Mouse (Mus musculus): ENCODE measurements around the gene Dnhd1.
"Not testable (repeated sequence)": the region's sequence is repeated elsewhere in the genome, so short reads cannot be mapped to it uniquely, and the experiment has no call there.

Dnhd1 gene

DNA sequence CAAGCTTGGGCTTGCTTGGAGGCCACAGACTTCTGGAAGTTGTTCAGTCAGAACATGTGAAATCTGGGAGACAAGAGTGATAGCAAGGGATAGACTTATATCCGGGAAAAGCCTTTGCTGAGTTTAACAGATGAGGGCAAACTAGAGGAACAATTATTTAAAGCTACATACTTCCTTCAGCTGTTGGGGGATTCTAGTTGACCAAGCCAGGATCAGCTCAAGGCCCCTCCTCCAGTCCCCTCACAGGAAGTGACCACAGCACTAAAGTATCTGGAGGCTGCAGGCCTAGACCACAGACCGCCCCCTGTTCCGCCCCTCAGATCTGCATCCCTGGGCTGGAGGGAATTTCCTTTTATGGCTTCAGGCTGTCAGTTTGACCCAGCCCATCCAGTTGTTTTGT is 88.3 kb downstream of the Dnhd1 start:
- in situ Hi-C loops (cut with MboI), result loop anchor here (5.0 kb wide), 1 partner anchor 73 kb away; the partner anchor contains the start of gene Mrpl17

DNA sequence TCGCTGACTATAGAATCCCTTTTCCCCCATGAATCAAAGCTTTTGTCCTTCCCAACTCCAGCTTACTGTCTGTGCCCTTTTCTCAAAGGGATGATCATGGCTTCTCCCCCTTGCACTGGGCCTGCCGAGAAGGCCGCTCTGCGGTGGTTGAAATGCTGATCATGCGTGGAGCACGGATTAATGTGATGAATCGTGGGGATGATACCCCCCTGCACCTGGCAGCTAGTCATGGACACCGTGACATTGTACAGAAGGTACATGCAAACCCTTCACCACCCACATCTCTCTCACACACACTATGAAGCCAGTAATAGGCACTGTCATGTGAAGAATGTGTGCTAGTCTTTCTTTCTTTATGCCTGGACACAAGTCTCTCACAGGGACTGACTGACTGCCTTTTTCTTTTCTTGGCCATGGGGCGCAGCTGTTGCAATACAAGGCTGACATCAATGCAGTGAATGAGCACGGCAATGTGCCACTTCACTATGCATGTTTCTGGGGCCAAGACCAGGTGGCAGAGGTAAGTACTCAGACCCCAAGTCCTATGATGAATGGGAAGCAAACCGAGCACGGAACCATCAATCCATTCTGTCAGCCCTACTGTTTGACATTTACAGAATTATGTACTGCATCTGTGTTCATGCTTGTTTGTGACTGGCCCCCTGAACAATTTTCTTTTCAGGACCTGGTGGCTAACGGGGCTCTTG is 89.6 kb downstream of the Dnhd1 start:
- in situ Hi-C loops (cut with MboI), result no loop called here

- in situ Hi-C loops (cut with MboI), result no loop called here
Measured at GRCm38 (mm10) chr7:105740851-105741250, 90.2 kb downstream of the Dnhd1 start.

DNA sequence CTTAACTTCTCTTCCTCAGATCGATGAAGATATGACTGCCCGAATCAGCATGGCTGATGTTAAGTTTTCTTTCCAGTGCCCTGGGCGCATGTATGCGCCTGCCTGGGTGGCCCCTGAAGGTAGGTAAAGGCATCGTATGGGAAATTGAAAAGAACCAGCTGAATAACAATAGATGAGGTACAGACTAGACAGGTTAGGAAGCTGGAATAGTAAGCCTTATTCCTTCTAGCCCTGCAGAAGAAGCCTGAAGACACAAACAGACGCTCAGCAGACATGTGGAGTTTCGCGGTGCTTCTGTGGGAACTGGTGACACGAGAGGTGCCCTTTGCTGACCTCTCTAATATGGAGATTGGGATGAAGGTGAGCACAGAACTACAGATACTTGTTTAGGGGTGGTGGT is 91.4 kb downstream of the Dnhd1 start:
- in situ Hi-C loops (cut with MboI), result no loop called here

DNA sequence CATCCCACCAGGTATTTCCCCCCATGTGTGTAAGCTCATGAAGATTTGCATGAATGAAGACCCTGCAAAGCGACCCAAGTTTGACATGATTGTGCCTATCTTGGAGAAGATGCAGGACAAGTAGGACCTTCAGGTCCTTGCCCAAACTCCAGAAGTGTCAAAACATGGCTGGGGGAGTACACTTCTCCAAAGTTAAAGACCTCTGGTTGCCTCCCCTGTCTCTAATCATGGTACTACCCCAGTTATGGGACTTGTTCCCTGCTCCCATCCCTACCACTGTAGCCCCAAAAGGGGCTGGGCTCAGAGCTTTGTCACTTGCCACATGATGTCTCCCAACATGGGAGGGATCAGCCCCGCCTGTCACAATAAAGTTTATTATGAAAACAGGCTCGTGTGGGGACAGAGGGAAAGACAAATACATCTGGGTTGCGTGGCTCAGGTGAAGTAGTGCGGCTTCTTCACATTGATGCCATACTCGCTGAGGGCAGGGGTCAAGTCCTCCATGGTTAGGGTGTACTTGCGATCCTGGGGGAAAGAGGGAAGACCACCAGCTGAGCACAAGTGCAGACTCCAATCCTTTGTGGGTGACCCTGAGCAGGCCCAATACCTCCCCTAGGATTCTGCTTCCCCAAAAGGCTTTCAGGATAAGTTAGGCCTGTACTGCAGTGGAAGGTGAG is 92.0 kb downstream of the Dnhd1 start:
- in situ Hi-C loops (cut with MboI), result not testable (repeated sequence)

DNA sequence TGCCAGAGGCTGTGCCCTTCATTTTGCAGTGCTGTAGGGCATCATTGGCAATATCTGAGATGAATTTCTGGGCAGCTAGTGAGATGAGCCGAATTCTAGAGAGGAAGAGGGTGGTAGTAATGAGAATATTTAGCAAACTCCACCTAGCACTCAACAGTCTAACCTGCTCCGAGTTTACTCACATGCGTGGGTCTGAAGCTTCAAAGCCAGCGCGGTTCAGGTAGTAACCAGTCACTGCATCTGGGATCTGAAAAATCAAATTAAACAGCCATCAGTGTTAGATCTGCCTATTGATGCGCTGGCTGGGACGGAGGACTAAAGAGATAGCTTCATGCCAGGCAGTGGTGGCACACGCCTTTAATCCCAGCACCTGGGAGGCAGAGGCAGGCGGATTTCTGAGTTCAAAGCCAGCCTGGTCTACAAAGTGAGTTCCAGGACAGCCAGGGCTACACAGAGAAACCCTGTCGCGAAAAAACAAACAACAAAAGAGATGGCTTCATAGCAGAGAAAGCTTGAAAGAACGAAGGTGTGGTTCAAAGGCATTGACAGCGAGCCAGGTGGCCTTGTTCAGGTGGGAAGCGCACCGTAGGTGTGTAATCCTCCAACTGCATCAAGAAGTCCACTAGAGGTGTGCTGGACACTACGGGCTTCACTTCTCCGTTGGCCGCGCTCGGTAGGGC is 92.8 kb downstream of the Dnhd1 start:
- in situ Hi-C loops (cut with MboI), result not testable (repeated sequence)

- in situ Hi-C loops (cut with MboI), result no loop called here
Measured at GRCm38 (mm10) chr7:105743926-105744590, 93.4 kb downstream of the Dnhd1 start, which contains the start of gene Taf10. Taf10 (minus strand) TSS chr7:105744361.

DNA sequence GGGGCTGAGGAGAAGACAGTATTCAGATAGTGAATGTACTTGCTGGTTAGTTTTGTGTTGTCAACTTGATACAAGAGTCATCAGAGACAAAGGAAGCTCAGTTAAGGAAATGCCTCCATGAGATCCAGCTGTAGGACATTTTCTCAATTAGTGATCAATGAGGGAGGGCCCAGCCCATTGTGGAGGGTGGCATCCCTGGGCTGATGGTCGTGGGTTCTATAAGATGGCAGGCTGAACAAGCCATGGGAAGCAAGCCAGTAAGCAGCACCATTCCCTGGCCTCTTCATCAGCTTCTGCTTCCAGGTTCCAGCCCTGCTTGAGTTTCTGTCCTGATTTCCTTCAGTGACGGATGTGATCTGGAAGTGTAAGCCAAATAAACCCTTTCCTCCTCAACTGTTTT is 97.1 kb downstream of the Dnhd1 start:
- in situ Hi-C loops (cut with MboI), result no loop called here

- in situ Hi-C loops (cut with MboI), result no loop called here
Measured at GRCm38 (mm10) chr7:105751491-105752433, 101.1 kb downstream of the Dnhd1 start, which contains the start of gene Tpp1. Tpp1 (minus strand) TSS chr7:105752235.

- in situ Hi-C loops (cut with MboI), result no loop called here
Measured at GRCm38 (mm10) chr7:105752716-105753115, 102.1 kb downstream of the Dnhd1 start.

- in situ Hi-C loops (cut with MboI), result no loop called here
Measured at GRCm38 (mm10) chr7:105753281-105753680, 102.7 kb downstream of the Dnhd1 start.

DNA sequence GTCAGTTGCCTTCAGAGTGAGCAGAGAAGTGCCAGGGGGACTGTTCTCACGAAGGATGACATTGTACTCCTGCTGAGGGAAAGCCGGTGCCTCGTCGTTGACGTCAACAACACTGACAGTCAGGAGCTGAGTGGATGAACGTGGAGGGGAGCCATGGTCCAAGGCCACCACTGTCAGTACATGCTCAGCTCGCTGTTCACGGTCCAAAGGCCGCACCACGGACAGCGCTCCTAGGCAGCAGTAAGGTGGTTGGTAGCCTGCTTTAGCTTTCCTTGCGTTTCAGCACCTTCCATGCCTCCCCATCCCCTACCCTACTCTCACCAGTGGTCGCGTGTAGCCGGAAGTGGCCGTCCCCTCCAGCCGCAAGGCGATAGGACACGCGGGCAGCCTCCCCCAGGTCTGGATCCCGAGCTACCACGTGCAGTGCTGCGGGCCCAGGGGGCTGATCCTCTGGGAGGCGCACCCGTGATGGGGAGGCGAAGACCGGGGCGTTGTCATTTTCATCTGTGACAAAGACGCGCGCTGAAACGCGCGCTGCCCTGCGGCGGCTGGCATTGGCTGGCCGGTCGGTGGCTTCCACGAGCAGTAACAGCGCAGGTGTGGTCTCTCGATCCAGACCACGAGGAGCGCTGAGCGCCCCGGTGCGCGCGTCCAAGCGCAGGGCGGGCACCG is 111.3 kb downstream of the Dnhd1 start:
- in situ Hi-C loops (cut with MboI), result no loop called here

DNA sequence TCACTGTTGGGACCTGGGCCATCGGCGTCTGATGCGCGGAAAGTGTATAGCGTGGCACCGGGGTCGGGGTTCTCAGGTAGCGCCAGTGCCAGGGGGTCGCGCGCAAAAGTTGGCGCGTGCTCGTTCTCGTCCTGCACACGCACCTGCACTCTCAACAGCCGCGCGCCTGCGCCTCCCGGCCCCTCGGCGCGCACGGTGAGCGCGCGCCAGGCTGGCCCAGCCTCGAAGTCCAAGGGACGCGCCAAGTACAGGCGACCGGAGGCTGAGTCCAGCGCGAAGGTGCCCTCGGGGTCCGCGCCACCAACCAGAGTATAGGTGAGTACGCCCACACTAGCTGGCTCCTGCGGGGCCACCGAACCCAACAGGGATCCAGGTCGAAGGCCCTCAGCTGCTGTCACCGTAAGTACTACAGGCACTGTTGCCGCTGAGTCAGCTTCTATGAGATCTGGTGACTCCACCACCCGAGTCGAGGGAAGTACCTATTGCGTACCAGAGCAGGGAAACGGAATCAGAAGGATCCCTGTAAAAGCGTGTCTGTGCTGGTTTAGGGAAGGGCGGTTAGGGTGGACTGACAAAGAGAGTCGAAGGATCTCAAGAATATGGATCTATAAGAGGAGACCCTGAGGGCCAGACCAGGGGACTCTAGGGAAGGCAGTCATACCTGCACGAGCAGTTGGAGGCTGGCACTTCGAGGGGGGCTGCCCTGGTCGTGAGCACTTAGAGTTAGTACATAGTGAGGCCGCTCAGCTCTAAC is 112.1 kb downstream of the Dnhd1 start:
- in situ Hi-C loops (cut with MboI), result no loop called here

GRCm38 (mm10) chr7:105764331-105764730 is 113.7 kb downstream of the Dnhd1 start:
- in situ Hi-C loops (cut with MboI), result no loop called here

- in situ Hi-C loops (cut with MboI), result no loop called here
Measured at GRCm38 (mm10) chr7:105767729-105768165, 117.1 kb downstream of the Dnhd1 start.

DNA sequence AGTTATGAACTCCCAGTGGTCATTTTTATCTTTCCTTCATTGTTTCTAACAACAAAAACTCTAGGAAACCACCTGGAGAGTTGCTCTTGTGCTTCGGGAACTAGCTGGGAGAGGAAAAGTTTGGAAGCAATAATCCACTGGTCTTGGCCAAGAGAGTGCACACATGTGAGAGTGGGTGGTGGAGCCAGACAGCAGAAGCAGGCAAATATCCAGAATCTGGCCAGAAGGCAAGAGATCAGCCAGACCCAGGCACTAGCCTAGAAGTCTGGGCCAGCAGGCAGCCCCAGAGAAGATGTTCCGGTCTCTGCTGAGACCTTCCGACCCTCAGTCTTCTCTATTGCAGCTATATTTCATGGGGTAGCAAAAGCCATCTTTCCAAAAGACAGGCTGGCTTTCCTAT is 119.3 kb downstream of the Dnhd1 start:
- in situ Hi-C loops (cut with MboI), result no loop called here

Measured in mature B cell (primary cell).